Mouse (Mus musculus) heart, postnatal 0 days (tissue): ENCODE measurements around the gene Man2b1. TPM values are rescaled to one million over a fixed set of nuclear protein-coding genes. Genes with fewer than 3 reads are reported as not detected.

Source experiments
- ATAC-seq: fragments of 200-750 bp; cut with Nextera tagmentation; 2 replicates; pipeline ENCODE4 v1.8.0; 2017; ENCODE audit warnings: low read depth, moderate number of reproducible peaks, moderate library complexity; ENCODE audit not compliant: insufficient read depth
- DNase-seq: peaks from one replicate; pipeline ENCODE4 v3.0.0-alpha.2; 2016; ENCODE audit warnings: low spot score
- H3K27ac ChIP-seq: fragments of 300-500 bp; sonication (generic); 2 replicates; pipeline ENCODE4 v1.5.1; 2014; ENCODE audit warnings: low read depth, mild to moderate bottlenecking
- H3K27me3 ChIP-seq: fragments of 300-500 bp; sonication (generic); 2 replicates; pipeline ENCODE4 v1.6.1; 2014; ENCODE audit warnings: low read length, mixed read lengths; ENCODE audit not compliant: control insufficient read depth, insufficient read depth
- H3K36me3 ChIP-seq: fragments of 300-500 bp; sonication (generic); replicated peaks from 2 replicates; pipeline ENCODE4 v1.6.1; 2014; ENCODE audit warnings: low read length, mixed read lengths; ENCODE audit not compliant: control insufficient read depth, insufficient read depth
- H3K4me1 ChIP-seq: fragments of 300-500 bp; sonication (generic); 2 replicates; pipeline ENCODE4 v1.6.1; 2014; ENCODE audit warnings: antibody characterized with exemption; ENCODE audit not compliant: control insufficient read depth, insufficient read depth
- H3K4me2 ChIP-seq: fragments of 300-500 bp; sonication (generic); 2 replicates; pipeline ENCODE4 v1.6.1; 2014; ENCODE audit warnings: low read depth, mild to moderate bottlenecking, low read length, moderate library complexity
- H3K4me3 ChIP-seq: fragments of 300-500 bp; sonication (generic); 2 replicates; pipeline ENCODE4 v1.5.1; 2014; ENCODE audit warnings: low read depth, low read length
- H3K9ac ChIP-seq: fragments of 300-500 bp; sonication (generic); replicated peaks from 2 replicates; pipeline ENCODE4 v1.6.1; 2014; ENCODE audit warnings: low read depth, low read length, mixed read lengths
- H3K9me3 ChIP-seq: fragments of 300-500 bp; sonication (generic); replicated peaks from 2 replicates; pipeline ENCODE4 v1.6.1; 2016; ENCODE audit warnings: low read length; ENCODE audit not compliant: control insufficient read depth
- CTCF ChIP-seq: IDR thresholded peaks from 2 replicates; pipeline ENCODE4 v1.5.1; 2016; ENCODE audit warnings: antibody characterized with exemption, control low read depth, low read depth
- EP300 ChIP-seq: IDR thresholded peaks from 2 replicates; pipeline ENCODE4 v1.6.1; 2016; ENCODE audit warnings: antibody characterized with exemption, low read depth
- WGBS: fragments of 180-500 bp; shearing (Covaris S2); extraction: QIAGEN DNeasy Blood & Tissue Kit; methylation state at CpG from one replicate; pipeline ENCODE4 v1.1.7; 2014; 5-methylcytosine and 5-hydroxymethylcytosine counted together
- polyA plus RNA-seq: library from polyadenylated mRNA; unstranded; fragments of >200 nt; fragmentation: Nextera tagmentation; extraction: Ambion mirVana; gene quantifications from 2 replicates; pipeline ENCODE4 v1.2.1, GENCODE M21; 2015
- total RNA-seq: library from RNA; depleted of rRNA; stranded (reverse); fragments of >200 nt; gene quantifications from 2 replicates; pipeline ENCODE4 v1.2.3, GENCODE M21; 2014; ENCODE audit warnings: low replicate concordance

Man2b1 gene
- total and polyA plus RNA-seq, 2 experiments from 2014 or later, result 24.0 to 87.1 TPM

DNA sequence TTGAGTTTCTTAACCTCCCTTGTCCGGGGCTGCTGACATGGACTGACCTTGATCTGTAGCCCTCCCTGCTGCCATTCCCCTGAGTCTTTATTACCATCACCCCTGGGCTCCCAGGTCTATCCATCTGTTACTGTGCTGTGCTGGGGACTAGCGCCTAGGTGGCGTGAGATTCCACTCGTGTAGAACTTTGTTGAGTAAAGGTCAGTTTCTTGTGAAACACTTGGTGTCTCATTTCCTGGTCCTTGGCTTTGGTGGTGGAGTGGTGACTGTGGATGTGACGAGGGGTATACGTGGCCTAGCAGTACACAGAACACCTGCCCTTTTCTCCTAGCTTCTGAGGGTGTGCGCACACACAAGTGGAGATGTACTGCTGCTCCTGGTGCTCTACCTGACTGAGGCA, 25.7 kb upstream of the Man2b1 start:
- no peak for ATAC-seq
- TF ChIP-seq CTCF (no peak), EP300 (no peak)
- Histone ChIP-seq H3K4me1 (no peaks in the 10 kb centered on the region), H3K9ac (no peak overlapping the region), H3K9me3 (no peaks in the 10 kb centered on the region), H3K36me3 (peaks cover 41% of the 10 kb centered on the region), H3K27ac (no peak overlapping the region), H3K4me3 (no peak overlapping the region), H3K27me3 (no peaks in the 10 kb centered on the region), H3K4me2 (no peak overlapping the region)
- no peak for DNase-seq
- WGBS, result 82% methylated on average over 7 of the region's 7 CpGs

DNA sequence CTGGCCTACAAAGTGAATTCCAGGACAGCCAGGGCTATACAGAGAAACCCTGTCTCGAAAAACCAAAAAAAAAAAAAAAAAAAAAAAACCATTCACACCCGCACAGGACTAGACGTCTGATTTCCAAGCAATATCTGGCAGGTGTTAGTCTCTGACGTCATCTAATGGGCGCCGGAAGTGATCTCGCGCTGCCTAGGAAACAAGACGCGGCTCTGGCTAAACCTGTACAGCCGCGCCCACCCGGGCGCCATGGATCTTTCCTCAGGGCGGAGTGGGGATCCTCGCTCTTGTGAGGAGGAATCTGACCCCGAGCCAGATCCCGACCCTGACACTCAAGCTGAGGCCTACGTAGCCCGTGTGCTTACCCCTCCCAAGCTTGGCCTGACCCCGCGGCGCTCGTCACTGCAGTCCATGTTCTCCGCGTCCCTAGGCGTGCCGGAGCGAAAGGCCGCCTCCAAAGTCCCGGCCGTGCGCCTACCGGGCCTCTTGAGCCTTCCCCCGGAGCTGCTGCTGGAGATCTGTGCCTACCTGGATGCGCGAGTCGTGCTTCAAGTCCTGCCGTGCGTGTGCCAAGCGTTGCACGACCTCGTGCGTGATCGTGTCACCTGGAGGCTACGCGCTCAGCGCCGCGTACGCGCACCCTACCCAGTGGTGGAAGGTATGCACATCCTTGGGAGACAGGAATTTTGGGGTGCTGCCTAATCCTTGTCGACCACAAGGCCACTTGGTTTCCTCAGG, 23.0 kb upstream of the Man2b1 start, which contains the start of gene Fbxw9:
TSS of gene Fbxw9 (plus strand) at position 177 of the 738 bp plus-strand sequence.
- ATAC-seq (peak; percentile 93), DNase-seq (peak; percentile 87)
- Histone ChIP-seq H3K4me3 (peak within 1 kb of the TSS; percentile 96), H3K27ac (peak within 1 kb of the TSS; percentile 47; the same call in 1 of the 2 replicates), H3K9me3 (no peaks in the 10 kb centered on the region), H3K36me3 (peaks cover 15% of the 10 kb centered on the region), H3K9ac (peak within 1 kb of the TSS; percentile 60), H3K27me3 (no peaks in the 10 kb centered on the region), H3K4me2 (peak within 1 kb of the TSS; percentile 97), H3K4me1 (no peaks in the 10 kb centered on the region)
- no peak for TF ChIP-seq CTCF
- 0 out of 2 replicates have a peak, but pooled peaks have one; percentile 21 for TF ChIP-seq EP300
- WGBS, result under 1% methylated on average over 51 of the region's 53 CpGs

DNA sequence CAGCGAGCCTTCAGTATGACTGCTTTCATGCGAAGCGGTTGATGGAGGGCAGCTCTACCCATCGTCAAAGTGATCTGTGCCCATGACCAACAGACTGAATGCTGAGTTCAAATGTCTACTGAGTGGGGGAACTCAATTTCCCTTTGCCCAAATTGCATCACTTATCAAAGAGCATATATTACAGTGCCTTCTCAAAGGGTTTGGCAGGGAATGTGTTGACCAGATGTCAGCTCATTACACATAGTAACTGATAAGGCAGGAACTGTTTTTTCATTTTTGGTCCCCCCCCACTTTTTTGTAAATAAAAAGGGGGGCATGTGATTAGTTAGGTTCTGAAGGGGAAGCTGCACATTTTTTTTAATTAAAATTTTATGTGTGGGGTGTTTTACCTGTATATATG, 20.5 kb upstream of the Man2b1 start:
- Histone ChIP-seq H3K9me3 (no peaks in the 10 kb centered on the region), H3K4me3 (no peak overlapping the region), H3K36me3 (no peaks in the 10 kb centered on the region), H3K4me1 (no peaks in the 10 kb centered on the region), H3K27ac (no peak overlapping the region), H3K4me2 (no peak overlapping the region), H3K9ac (no peak overlapping the region), H3K27me3 (no peaks in the 10 kb centered on the region)
- TF ChIP-seq CTCF (no peak), EP300 (no peak)
- ATAC-seq, result no peak
- WGBS, result 95% methylated on average over 4 of the region's 4 CpGs
- no peak for DNase-seq

- H3K4me2 ChIP-seq, result no peak overlapping the region
- DNase-seq (no peak), ATAC-seq (no peak)
- no peaks in the 10 kb centered on the region for H3K4me1 ChIP-seq
- no peaks in the 10 kb centered on the region for H3K9me3 ChIP-seq
- no peak overlapping the region for H3K9ac ChIP-seq
- TF ChIP-seq CTCF (no peak), EP300 (no peak)
- WGBS, result 34% methylated on average over 2 of the region's 2 CpGs
- no peak overlapping the region for H3K4me3 ChIP-seq
- H3K27me3 ChIP-seq, result no peaks in the 10 kb centered on the region
- H3K36me3 ChIP-seq, result no peaks in the 10 kb centered on the region
- no peak overlapping the region for H3K27ac ChIP-seq
These were observed 17.9 kb upstream of the Man2b1 start for GRCm38 (mm10) chr8:85065213-85065612.

- Histone ChIP-seq H3K27ac (no peak overlapping the region), H3K27me3 (no peaks in the 10 kb centered on the region), H3K36me3 (no peaks in the 10 kb centered on the region), H3K9ac (no peak overlapping the region), H3K4me2 (no peak overlapping the region), H3K9me3 (no peaks in the 10 kb centered on the region), H3K4me3 (no peak overlapping the region), H3K4me1 (peaks cover 6% of the 10 kb centered on the region; the same call in 1 of the 2 replicates)
- TF ChIP-seq EP300 (no peak), CTCF (no peak)
- ATAC-seq, result no peak
- DNase-seq, result no peak
- WGBS, result 91% methylated on average over 2 of the region's 2 CpGs
These were observed 15.9 kb upstream of the Man2b1 start for GRCm38 (mm10) chr8:85067155-85067554.
